Mouse (Mus musculus) stomach, postnatal 0 days (tissue): Measurements from ENCODE around the gene 4931428F04Rik. TPM values are rescaled to one million over a fixed set of nuclear protein-coding genes. Genes with fewer than 3 reads are reported as not detected.

Experiments used
- ATAC-seq: fragments of 200-750 bp; cut with Nextera tagmentation; 2 replicates; pipeline ENCODE4 v1.8.0; 2017; ENCODE audit not compliant: low FRiP score, low TSS enrichment
- DNase-seq: peaks from one replicate; pipeline ENCODE4 v3.0.0-alpha.2; 2016; ENCODE audit warnings: low spot score
- H3K27ac ChIP-seq: fragments of 300-500 bp; sonication (generic); replicated peaks from 2 replicates; pipeline ENCODE4 v1.5.1; 2014; ENCODE audit warnings: mild to moderate bottlenecking, control low read depth
- H3K27me3 ChIP-seq: fragments of 300-500 bp; sonication (generic); 2 replicates; pipeline ENCODE4 v1.6.1; 2014; ENCODE audit warnings: low read length; ENCODE audit not compliant: control insufficient read depth, insufficient read depth
- H3K36me3 ChIP-seq: fragments of 300-500 bp; sonication (generic); 2 replicates; pipeline ENCODE4 v1.6.1; 2014; ENCODE audit warnings: low read length, mixed read lengths; ENCODE audit not compliant: control insufficient read depth, insufficient read depth
- H3K4me1 ChIP-seq: fragments of 300-500 bp; sonication (generic); replicated peaks from 2 replicates; pipeline ENCODE4 v1.6.1; 2014; ENCODE audit warnings: antibody characterized with exemption; ENCODE audit not compliant: control insufficient read depth, insufficient read depth
- H3K4me2 ChIP-seq: fragments of 300-500 bp; sonication (generic); replicated peaks from 2 replicates; pipeline ENCODE4 v1.6.1; 2014; ENCODE audit warnings: low read depth, mild to moderate bottlenecking, control low read depth, moderate library complexity
- H3K4me3 ChIP-seq: fragments of 300-500 bp; sonication (generic); 2 replicates; pipeline ENCODE4 v1.5.1; 2014; ENCODE audit warnings: low read depth, low read length, control low read depth
- H3K9ac ChIP-seq: fragments of 300-500 bp; sonication (generic); 2 replicates; pipeline ENCODE4 v1.6.1; 2014; ENCODE audit warnings: mild to moderate bottlenecking, low read length, control low read depth, mixed read lengths
- H3K9me3 ChIP-seq: fragments of 300-500 bp; sonication (generic); 2 replicates; pipeline ENCODE4 v1.6.1; 2016; ENCODE audit warnings: low read length; ENCODE audit not compliant: control insufficient read depth
- CTCF ChIP-seq: IDR thresholded peaks from 2 replicates; pipeline ENCODE4 v1.5.1; 2016; ENCODE audit warnings: antibody characterized with exemption, low read depth, mild to moderate bottlenecking, moderate library complexity
- EP300 ChIP-seq: optimal IDR thresholded peaks from 2 replicates; pipeline ENCODE3; 2016; ENCODE audit warnings: antibody characterized with exemption
- WGBS: fragments of 180-500 bp; shearing (Covaris S2); extraction: QIAGEN DNeasy Blood & Tissue Kit; methylation state at CpG from one replicate; pipeline ENCODE4 v1.1.7; 2014; 5-methylcytosine and 5-hydroxymethylcytosine counted together
- polyA plus RNA-seq: library from polyadenylated mRNA; unstranded; fragments of >200 nt; fragmentation: Nextera tagmentation; extraction: Ambion mirVana; gene quantifications from 2 replicates; pipeline ENCODE4 v1.2.1, GENCODE M21; 2015

The 4931428F04Rik gene
- polyA plus RNA-seq, 1 experiment from 2014 or later, result 1.9 TPM

GRCm38 (mm10) chr8:105260371-105261099, 29.1 kb downstream of the 4931428F04Rik start:
- H3K4me3 ChIP-seq, result no peak overlapping the region
- peaks cover 10% of the 10 kb centered on the region; the same call in 1 of the 2 replicates for H3K4me1 ChIP-seq
- H3K9me3 ChIP-seq, result no peaks in the 10 kb centered on the region
- H3K4me2 ChIP-seq, result no peak overlapping the region
- no peaks in the 10 kb centered on the region; the same call in 1 of the 2 replicates for H3K27me3 ChIP-seq
- 77% methylated on average over 7 of the region's 7 CpGs for WGBS
- no peak for TF ChIP-seq CTCF
- no peak for TF ChIP-seq EP300
- DNase-seq (no peak), ATAC-seq (no peak)
- no peak overlapping the region for H3K27ac ChIP-seq
- H3K36me3 ChIP-seq, result no peaks in the 10 kb centered on the region
- no peak overlapping the region for H3K9ac ChIP-seq

- no peak overlapping the region for H3K27ac ChIP-seq
- ATAC-seq (peak; percentile 62), DNase-seq (peak; percentile 82)
- H3K27me3 ChIP-seq, result no peaks in the 10 kb centered on the region; the same call in 1 of the 2 replicates
- peak overlapping the region; percentile 31 for H3K4me3 ChIP-seq
- H3K9me3 ChIP-seq, result no peaks in the 10 kb centered on the region
- 4% methylated on average over 30 of the region's 30 CpGs for WGBS
- TF ChIP-seq CTCF, result peak; percentile 99
- no peak for TF ChIP-seq EP300
- H3K9ac ChIP-seq, result peak overlapping the region; percentile 18; the same call in 1 of the 2 replicates
- peak overlapping the region; percentile 62 for H3K4me2 ChIP-seq
- peaks cover 10% of the 10 kb centered on the region; the same call in 1 of the 2 replicates for H3K4me1 ChIP-seq
- H3K36me3 ChIP-seq, result no peaks in the 10 kb centered on the region
Observed at GRCm38 (mm10) chr8:105259721-105260320, 29.8 kb downstream of the 4931428F04Rik start.

DNA sequence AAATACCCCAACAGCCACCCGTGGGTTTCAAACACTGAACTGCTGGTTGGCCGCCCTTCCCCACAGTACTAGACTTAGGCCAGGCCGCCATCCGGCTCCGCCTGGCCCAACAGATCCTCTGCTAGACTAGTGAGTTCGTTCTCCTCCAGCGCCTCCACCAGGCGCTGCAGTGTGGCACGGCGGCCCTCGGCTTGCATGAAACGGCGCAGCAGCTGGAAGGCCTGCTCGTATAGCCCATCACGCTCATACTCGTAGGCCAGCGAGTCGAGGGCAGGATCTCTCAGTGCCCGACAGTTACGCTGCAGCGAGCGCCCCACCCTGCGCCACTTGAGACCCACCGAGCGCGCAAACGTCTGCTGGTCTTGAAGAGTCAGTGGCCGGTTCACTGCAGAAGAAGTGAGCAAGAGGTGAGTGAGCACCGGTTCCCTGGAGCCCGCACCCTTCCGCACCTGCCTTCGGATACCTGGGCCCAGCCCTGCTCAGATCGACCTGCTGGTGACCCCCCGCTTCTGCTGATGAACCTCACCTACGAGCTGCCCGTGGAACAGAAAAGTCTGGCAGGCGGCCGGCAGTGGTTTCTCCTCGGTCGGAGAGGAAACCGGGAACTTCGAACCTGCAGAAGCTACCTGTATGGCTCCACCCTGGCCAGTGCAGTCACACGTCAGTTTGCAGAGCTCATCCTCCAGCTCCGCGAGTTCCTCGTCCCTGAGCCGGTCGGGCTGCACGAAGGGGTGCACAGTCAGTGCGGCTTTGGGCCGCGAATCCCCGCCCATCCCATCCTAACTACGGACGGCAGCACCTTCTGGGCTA, 30.5 kb downstream of the 4931428F04Rik start:
- Histone ChIP-seq H3K9ac (peak overlapping the region; percentile 18; the same call in 1 of the 2 replicates), H3K4me3 (peak overlapping the region; percentile 31), H3K4me2 (peak overlapping the region; percentile 62), H3K36me3 (no peaks in the 10 kb centered on the region), H3K27ac (no peak overlapping the region), H3K4me1 (peaks cover 12% of the 10 kb centered on the region; the same call in 1 of the 2 replicates), H3K27me3 (no peaks in the 10 kb centered on the region; the same call in 1 of the 2 replicates), H3K9me3 (no peaks in the 10 kb centered on the region)
- peak; percentile 43 for TF ChIP-seq CTCF
- no peak for TF ChIP-seq EP300
- ATAC-seq, result peak; percentile 9
- DNase-seq, result peak; percentile 50
- WGBS, result 19% methylated on average over 55 of the region's 55 CpGs

GRCm38 (mm10) chr8:105257318-105258114, 32.1 kb downstream of the 4931428F04Rik start:
- Histone ChIP-seq H3K9ac (no peak overlapping the region), H3K27me3 (no peaks in the 10 kb centered on the region; the same call in 1 of the 2 replicates), H3K4me3 (no peak overlapping the region), H3K4me1 (peaks cover 12% of the 10 kb centered on the region; the same call in 1 of the 2 replicates), H3K36me3 (no peaks in the 10 kb centered on the region), H3K27ac (no peak overlapping the region), H3K9me3 (no peaks in the 10 kb centered on the region), H3K4me2 (no peak overlapping the region)
- no peak for ATAC-seq
- TF ChIP-seq EP300, result no peak
- TF ChIP-seq CTCF, result no peak
- no peak for DNase-seq
- 81% methylated on average over 7 of the region's 7 CpGs for WGBS

DNA sequence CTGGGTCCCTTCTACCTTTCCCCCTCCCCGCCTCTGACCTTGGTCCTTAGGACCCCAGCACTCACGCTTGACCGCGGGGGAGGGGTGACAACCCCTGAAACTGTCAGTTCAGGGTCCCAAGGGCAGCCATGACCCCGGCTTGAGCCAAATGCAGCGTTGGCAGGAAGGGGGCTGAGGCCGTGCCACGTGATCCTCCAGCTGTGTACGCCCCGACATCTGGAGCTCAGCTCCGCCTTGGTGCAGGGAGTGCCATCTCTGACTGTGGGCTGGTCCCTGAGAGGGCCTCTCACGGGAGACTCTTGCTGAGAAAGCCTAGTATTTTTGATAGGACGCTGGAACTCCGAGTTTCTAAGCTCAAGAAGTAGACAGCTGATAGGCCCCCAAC, 34.7 kb downstream of the 4931428F04Rik start, which contains the start of gene B3gnt9:
TSS of gene B3gnt9 (minus strand) at position 188 of the 385 bp plus-strand sequence.
- peak within 1 kb of the TSS; percentile 69 for H3K4me3 ChIP-seq
- DNase-seq, result peak; percentile 75

More for the DNA sequence above, 34.7 kb downstream of the 4931428F04Rik start, which contains the start of gene B3gnt9:
- peaks cover 12% of the 10 kb centered on the region; the same call in 1 of the 2 replicates for H3K4me1 ChIP-seq
- peak; percentile 72 for ATAC-seq
- 4% methylated on average over 14 of the region's 14 CpGs for WGBS
- H3K27ac ChIP-seq, result peak within 1 kb of the TSS; percentile 88
- peak within 1 kb of the TSS; percentile 74 for H3K9ac ChIP-seq
- TF ChIP-seq CTCF (no peak), EP300 (no peak)
- peak within 1 kb of the TSS; percentile 93 for H3K4me2 ChIP-seq
- no peaks in the 10 kb centered on the region for H3K9me3 ChIP-seq
- H3K36me3 ChIP-seq, result peaks cover 12% of the 10 kb centered on the region
- H3K27me3 ChIP-seq, result no peaks in the 10 kb centered on the region; the same call in 1 of the 2 replicates
